Mouse (Mus musculus): ENCODE data around the gene Asic1.

The Asic1 gene

DNA sequence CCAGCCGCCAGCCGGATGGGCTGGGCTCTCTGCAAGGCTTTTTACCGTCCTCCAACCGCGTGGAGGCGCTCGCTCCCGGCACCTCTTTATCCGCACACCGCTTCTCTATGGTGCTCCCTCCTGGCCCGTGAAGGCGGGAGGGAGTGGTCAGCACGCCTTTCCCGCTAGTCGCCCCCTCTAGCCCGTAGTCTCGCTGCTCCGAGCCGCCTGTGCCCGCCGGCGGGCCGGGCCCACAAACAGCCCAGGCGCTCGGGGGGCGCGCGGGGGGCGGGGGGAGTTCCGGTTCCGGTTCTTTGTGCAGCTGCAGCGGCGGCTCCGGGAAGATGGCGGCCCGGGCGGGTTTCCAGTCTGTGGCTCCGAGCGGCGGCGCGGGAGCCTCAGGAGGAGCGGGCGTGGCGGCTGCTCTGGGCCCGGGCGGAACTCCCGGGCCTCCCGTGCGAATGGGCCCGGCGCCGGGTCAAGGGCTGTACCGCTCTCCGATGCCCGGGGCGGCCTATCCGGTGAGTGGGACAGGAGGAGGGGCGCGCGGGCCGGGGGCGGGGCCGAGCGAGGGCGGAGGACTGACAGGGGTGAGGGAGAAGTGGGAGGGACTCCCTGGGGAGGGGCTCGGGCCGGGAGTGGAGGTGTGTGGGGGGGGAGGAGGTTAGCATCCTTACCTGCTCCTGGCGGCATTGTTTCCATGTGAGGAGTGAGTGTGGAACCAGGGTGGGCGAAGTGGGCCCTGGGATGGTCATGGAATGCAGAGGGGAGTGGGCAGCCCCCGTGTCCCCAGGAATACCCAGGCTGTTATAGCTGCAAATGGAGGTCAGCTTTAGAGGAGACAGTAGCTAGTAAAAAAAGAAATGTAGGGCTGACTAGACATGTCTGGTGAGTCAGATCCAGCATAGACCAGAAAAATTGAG, 32.1 kb downstream of the Asic1 start, which contains the start of gene Smarcd1:
Smarcd1 (plus strand) TSS at position 131 of the 902 bp plus-strand sequence.
- DNase-seq (ENCODE audit: low spot score) = peak; percentile 90

DNA sequence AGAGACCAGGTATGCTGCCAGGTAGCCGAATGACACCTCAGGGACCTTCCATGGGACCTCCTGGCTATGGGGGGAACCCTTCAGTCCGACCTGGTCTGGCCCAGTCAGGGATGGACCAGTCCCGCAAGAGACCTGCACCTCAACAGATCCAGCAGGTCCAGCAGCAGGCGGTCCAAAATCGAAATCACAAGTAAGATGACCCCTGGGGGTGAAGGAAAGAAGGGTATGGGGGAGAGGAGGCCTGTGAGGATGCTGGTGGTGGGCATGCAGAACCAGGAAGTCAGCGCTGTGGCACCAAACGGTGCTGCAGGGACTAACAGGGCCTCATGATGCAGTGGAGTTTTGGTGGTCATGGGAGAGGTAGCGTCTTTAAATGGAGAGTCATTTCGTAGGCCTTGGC, 32.9 kb downstream of the Asic1 start:
- no peak for DNase-seq (ENCODE audit: low spot score)

DNA sequence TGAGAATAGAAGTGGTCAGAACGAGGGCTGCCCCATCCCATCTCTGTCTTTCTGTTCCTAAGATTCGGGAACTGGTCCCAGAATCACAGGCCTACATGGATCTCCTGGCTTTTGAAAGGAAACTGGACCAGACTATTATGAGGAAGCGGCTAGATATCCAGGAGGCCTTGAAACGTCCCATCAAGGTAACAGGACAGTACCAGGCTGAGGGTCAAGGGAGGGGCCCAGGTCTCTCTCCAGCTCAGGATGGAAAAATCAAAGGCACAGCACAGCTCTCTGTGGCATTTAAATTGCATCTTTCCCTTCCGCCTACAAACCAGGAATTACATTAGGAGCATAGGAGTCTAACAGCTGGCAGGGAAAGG, 33.5 kb downstream of the Asic1 start:
- DNase-seq (ENCODE audit: low spot score) = no peak

DNA sequence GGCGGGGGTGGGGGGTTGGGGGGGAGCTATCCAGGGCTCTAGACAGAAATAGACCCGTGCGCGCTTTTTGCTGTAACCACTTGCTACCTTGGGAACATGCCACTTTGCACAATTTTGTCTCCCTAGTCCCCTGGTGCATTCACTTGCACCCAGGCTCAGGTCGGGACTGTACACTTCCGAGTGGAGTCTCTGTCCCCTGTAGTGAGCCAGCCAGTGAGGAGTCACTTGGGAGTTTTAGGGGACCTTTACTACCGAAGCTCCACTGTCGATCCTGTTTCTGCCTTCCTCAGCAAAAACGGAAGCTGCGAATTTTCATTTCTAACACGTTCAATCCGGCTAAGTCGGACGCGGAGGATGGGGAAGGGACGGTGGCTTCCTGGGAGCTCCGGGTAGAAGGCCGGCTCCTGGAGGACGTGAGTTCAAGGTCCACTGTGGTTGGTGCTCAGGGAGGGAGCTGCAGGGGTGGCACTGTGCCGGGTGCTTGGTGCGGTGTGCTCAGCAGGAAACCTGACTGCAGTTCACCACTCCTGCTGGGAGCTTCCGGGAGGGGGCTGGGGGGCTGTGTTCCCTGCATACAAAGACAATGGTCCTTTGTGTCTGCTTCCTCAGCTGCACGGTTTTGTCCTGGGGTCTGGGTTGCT, 34.0 kb downstream of the Asic1 start:
- DNase-seq (ENCODE audit: low spot score) = no peak

DNA sequence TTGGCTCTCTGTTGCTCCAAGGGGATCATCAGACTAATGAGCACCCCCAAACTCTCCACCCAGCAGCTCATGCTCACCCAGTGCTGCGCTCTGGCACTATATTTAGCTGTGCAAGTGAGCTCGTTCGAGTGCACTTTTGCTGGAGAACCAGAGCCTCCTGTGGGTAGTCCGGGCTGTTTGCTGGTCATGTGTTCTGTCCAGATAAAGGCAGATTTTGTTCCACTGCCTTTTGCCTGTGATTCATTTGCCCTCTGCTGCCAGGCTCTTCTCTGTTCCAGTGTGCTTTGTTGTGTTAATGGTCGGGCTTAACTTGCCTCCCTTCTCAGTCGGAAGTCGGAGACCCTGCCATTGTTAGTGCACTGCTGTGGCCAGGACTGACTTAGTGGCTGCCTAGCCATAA, 34.7 kb downstream of the Asic1 start:
- DNase-seq (ENCODE audit: low spot score) = no peak

DNA sequence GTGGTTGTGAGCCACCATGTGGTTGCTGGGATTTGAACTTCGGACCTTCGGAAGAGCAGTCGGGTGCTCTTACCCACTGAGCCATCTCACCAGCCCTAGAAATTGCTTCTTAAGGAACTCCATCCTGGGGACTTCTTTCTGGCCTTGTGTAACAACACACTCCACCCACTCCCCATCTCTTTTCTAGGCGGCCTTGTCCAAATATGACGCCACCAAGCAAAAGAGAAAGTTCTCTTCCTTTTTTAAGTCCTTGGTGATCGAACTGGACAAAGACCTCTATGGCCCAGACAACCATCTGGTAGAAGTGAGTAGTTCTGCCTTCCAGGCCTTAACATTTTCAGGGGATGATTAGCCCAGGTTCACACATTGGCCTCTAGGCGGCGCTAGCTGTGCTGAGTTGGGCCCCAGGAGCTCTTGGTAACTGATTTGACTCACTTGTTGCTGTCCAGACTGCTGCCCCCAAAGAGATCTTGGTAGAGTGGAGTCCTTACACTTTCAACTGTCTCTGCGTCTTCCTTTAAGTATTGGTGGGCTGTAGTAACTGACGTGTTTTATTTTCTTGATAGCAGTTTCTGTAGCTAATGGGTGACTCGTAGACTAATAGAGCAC, 35.4 kb downstream of the Asic1 start, which contains the start of gene Gm17349:
Gm17349 (minus strand) TSS at position 51 of the 609 bp plus-strand sequence.
- peak; percentile 67 for DNase-seq (ENCODE audit: low spot score)

DNA sequence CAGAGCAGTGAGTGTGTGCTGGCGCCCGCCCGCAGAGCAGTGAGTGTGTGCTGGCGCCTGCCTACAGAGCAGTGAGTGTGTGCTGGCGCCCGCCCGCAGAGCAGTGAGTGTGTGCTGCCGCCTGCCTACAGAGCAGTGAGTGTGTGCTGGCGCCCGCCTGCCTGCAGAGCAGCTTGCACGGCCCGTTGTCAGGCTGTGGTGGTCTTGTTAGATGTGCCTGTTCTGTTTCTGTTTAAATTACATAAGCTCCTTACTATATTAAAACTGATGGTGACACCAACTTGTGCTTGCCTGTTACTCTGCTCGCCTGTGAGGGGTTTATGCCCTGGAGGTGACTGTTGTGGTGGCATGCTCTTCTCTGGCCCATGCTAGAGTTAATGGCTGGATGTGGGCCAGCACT, 38.0 kb downstream of the Asic1 start:
- DNase-seq (ENCODE audit: low spot score) = no peak

DNA sequence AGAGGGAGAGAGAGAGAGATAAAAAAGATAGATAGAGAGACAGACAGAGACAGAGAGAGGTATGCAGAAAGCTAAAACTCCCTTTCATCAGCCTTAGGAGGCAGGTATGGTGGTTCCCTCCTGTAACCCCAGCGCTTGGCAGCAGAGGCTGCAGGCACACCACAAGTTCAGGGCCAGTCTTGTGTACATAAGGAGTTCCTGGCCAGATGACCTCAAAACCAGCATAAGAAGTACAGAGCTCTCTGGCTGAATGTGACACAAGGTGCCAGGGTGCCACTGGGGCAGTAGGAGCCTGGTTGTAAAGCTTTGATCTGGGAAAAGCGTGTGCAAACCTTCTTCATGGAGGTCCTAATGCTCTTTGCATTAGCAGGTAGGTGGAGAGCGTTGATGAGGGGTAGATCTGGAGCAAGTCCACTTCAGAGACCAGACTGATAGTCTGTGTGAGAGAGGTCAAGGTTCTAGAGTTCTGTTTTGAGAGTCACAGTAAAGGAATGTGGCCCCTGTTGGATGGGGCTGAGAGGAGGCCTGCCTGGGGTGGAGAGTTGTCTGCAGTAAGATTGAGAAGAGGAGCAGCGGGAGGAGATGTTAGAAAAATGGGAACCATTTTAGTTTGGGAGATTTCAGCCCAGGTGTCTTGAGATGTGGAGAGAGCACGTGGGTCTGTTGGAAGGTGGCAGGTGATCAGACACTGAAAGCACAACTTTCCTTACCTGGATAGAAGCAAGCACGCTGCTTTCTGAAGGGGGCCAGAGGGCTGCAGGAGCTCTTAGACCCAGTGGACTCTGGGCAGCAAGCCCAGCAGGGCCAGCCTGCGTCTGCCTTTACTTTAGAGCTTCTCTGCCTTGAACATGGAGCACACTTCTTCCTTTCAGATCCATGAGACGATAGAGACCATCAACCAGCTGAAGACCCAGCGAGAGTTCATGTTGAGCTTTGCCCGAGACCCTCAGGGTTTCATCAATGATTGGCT, 40.3 kb downstream of the Asic1 start:
- no peak for DNase-seq (ENCODE audit: low spot score)

DNA sequence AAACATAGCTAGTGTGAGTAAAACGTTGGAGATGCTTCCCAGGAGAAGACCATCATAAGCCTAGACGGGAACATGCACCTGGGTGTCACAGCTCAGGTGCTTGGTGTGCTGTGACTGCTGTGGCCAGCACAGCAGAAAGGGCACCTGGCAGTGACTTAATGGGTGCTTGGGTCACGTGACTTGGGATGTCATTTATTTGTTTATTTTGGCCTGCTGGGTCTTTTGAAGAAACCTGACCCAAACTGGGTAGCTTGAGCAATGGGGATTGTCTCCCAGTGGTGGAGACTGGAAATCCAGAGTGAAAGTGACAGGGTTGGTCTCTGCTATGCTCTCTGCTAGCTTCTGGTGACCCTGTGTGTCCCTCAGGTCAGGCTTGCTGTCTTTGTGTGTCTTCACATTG, 41.3 kb downstream of the Asic1 start:
- DNase-seq (ENCODE audit: low spot score) = no peak

DNA sequence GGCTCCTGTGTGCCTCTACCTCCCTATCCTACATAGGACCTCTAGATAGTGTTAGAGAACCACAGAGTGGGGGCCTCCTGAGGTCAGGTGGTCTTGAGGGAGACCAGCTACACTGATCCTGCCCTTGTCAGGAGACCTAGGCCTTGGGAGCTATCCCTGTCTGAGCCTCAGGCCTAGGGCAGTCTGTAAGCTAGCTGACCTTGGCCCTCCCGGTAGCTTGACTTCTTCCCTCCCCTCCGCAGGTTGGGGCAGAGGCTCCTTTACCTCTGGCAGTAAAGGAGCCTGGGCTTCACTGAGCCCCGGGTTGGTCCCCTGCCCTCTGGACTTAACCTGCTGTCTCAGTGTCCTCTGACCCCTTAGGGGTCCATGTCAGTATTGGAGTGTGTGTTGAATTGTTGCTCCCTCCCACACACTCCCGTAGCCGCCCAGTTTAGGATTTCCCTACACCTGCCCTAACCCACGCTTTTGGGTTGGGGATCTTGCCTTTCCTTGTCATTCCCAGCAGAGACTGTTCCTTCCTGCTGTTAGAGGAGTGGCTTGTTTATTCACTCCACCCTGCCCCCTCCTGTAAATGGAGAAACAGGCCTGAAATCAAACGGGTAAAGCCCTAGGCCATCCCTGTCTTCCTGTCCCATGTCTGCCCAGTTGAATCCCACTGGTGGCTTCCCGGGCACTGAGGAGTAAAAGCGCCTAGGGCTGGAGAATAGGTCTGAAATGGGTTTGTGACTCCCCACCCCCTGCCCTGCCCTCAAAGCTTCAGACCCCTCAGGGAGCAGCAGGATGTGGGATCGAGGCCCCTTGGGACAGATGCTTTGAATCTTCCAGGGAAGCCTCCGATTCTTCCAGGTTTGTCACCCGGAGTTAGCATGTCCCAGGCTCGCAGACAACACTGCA, 42.7 kb downstream of the Asic1 start:
- DNase-seq (ENCODE audit: low spot score) = no peak

DNA sequence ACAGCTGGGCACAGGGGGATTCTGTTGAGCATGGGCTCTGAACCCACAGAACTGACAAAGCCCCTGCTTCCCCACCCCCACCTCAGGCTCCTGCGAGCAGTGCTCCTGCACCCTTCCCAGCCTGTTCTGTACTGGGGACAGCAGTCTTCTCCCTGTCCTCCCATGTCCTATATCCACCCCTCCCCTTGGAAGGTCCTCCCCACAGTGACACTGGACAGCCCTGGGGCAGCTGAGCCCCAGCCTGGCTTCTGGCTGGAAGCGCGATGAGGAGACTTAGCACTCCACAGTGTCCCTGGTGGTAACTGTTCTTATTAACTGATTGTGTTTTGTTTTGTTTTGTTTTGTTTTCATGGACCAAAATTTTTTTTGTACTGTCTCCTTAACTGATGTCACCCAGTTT, 43.4 kb downstream of the Asic1 start:
- no peak for DNase-seq (ENCODE audit: low spot score)

DNA sequence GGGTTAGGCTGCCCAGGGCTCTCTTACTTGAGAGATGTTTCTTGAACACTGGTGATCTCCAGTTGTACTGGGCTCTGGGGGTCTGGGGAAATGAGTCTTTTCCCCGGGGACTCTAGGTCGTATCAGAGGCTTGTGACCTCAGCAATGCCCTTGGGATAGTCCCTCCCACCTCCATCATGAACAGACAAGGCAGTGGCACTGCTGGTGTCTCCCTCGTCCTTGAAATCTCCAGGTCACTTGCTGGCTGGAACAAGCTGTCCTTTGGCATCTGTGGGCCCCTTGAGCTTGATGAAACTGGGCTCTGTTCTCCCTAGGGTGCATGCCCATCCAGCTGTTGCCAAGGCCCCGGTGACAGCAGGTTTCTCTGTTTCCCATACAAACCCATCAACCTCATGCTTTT, 44.0 kb downstream of the Asic1 start:
- DNase-seq (ENCODE audit: low spot score) = no peak

DNA sequence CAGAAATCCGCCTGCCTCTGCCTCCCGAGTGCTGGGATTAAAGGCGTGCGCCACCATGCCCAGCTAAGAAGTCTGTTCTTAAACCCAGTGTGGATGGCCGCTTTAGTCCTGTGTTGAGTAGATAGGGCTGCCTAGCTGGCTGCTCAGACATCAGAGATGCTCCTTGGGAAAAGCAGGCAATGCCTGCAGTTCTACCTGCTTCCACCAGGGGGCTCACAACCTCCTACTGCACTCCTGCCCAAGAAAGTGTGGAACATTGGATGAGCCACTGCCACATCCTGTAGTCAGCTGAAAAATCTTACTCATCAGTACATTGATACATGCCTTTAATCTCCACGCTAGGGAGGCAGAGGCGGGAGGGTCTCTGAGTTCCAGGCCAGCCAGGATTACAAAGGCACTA, 44.7 kb downstream of the Asic1 start:
- peak; percentile 66 for DNase-seq (ENCODE audit: low spot score)

DNA sequence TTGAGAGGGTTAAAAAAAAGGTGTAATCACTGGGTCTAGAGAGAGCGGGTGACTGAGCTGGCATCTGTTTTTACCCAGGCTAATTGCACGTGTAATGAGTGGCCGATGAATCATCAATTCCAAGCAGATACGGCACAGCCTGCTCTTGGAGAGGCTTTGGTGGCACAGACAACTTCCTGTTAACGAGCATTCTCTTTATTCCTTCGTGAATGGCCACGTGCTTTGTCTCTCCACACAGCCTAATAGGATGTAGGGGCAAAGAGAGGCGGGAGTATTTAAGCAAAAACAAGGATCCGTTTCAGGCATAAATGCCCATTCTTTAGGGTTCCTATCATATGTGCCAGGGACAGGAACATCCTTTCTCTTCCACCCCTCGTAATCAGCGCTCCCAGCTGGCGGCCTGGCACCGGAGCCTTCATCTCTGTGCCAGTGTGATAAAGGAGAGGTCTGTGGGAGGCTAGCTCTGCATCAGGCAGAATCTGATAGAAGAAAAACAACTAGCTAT, 45.2 kb downstream of the Asic1 start:
- no peak for DNase-seq (ENCODE audit: low spot score)

DNA sequence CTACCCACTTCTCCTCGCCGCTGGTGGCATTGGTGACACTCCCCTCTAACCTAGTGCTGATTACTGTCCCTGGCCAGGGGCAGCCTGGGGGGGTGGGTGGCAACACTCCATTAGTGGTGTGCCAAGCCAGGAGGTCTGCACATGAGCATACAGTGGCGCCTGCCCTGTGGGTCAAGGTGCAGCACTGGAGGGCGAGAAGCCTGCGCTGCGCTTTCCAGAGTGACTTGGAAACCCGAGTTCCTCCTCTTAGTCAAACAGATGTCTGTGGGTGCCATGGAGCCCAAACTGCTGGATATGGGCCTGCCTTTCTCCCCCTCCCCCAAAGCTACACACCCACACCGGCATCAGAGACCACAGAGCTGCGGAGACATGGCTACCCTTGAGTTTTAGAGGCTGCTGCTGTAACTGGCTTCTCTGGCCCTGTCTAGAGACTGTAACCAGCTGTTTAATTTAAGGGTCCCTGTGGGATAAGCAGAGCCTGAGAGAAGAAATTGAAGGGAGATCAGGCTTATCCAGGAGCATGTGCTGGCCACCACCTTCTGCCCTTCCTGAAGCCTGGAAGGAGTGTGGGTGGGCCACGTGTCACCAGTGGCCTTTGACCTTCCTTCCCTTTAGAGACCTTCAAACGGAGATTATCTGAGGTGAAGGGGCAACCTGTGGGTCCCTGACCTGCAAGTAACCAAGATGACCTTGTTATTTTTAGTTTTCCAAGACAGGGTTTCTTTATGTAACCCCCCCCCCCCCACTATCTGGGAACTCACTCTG, 46.0 kb downstream of the Asic1 start:
- DNase-seq (ENCODE audit: low spot score) = no peak

DNA sequence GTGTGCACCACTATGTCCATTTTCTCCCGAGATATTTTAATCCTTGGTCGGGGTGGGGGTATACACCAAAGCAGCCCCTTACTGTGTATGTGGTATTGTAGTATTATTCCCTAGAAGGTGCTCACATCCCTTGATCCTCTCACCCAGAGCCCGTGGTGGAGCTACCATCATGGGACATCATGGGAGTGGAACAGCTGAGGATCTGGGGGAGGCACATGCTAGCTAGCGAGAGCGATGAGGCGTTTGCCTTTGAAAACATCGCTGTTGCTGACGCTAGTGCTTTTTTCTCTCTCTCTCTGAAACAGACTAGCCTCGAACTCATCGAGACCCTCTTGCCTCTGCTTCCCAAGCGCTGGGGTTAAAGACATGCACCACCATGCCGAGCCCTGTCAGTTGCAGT, 46.6 kb downstream of the Asic1 start:
- DNase-seq (ENCODE audit: low spot score) = no peak

DNA sequence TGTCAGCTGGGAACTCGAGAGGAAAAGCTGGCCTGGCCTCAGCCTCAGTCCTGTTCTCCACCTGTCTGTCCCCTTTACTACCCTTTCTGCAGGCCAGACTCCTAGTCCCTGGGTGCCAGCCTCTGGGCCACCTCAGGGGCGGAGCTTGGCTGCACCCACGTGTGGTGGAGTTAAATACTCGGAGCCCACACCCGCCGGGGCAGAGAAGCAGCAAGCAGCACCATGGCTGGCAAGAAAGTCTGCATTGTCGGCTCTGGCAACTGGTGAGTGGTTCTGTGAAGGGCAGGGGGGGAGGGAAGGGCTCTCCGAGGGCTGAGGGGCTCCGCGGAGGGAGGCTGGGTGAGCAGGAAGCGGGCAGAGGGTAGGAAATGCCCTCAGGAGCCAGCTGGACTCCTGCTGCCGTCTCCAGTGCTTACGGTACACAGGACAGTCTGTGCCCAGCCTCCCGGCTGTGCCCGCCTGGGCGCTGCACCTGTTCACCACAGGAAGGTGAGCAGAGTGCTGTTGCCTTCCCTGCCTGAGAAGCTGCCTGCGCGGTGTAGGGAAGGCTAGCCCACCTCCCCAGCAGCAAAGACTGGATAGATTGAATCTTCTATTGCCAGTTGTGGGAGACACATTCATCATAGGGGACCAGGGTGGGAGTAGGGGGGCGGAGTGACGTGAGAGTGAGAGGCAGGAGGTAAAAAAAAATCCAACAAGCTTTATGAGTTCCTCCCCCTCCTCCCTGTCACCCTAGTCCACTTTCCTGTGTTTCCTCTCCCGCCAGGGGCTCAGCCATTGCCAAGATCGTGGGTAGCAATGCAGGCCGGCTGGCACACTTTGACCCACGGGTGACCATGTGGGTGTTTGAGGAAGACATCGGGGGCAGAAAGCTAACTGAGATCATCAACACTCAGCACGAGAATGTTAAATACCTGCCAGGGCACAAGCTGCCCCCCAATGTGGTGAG, 47.5 kb downstream of the Asic1 start, which contains the start of gene Gpd1:
Gpd1 (plus strand) TSS at position 130 of the 949 bp plus-strand sequence.
- DNase-seq (ENCODE audit: low spot score) = no peak

DNA sequence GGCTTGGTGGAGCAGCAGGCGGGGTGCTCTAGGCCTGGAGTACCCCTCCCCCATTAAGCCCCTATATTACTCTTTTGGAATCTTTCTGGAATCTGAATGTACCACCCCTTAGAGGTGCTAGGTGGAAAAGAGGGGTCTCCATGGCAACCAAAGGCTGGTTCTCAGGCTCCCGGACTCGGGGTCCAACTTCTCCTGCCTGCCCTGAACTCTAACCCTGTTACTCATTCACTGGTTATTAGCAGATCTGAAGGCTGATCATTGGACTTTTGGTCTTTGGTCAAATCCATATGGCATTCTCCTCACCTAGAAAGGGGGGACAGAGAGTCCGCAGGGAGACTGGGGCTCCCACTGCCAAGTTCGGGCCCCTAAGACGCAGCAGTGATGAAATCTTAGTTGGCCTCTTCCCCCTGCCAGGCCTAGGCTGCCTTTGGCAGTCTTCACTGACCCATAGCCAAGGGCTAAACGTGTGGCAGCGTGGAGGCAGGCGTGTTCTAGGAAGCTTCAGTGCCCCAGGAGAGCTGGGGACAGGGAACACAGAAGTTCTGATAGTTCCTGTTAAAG, 48.4 kb downstream of the Asic1 start:
- DNase-seq (ENCODE audit: low spot score) = no peak
